Mouse (Mus musculus): ENCODE data around the gene Ipcef1. TPM values are rescaled to one million over a fixed set of nuclear protein-coding genes. Genes with fewer than 3 reads are reported as not detected.

The Ipcef1 gene
- 10 to 100 TPM; 25.9 to 26.0 TPM for total RNA-seq (2021)

DNA sequence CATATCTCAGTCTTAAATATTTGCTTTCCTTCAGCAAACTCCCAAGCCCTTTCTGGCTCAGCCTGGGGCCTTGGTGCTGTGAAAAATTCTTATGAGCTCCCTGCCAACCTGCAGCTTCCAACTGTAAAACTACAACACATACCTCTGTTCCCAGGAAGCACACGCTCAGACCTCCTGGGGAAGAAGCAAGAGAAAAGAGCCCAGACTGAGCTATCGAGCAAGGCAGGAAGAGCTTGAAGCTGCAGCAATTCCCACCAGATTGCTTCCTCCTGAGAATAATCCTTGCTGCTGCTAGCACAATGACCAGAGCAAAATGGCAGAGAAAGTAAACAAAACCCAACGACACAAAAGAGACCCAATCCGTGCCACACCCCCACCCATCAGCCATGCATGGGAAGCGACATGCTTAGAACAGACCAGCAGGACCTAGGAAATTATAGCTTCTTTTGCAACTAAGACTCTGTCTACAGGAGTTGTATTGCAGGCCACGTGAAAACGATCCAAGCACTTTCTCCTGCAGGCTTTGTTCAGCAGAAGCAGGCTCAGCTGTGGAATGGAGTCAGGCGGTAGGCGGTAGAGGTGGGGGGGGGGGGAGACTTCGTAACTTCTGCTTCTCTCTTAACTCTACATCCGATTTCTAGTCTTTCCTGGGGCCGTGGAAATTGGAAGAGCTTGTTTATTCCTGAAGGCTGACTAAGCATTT lies at the start of gene Ipcef1:
Gene Ipcef1, minus strand, starts transcription at position 164 of the 703 bp plus-strand sequence.
- intact Hi-C loops (cut with DNase I) = no loop called here
- DNase-seq = no peak

GRCm38 (mm10) chr10:7077971-7078370 lies 25.7 kb upstream of the Ipcef1 start:
- intact Hi-C loops (cut with DNase I) = no loop called here
- no peak for DNase-seq

DNA sequence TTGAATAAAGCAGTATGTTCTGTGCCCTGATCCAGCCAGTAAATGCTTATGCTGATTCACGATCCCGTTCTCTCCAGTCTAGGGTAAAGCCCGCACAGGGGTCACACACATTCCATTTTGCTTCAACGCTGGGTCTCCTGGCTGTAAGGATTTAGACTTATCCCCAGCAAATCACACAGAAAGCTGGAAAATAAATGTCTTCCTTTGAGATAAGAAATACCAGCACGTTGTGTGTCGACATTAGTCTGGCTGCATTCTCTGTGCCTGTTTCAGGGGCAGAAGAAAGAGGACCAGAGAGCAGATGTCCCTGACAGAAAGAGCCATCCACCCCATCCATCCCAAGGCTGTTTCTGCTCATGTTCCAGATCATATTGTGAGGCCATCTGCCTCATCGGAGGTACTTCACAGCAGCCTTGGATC lies 25.1 kb upstream of the Ipcef1 start:
- intact Hi-C loops (cut with DNase I) = no loop called here
- DNase-seq = peak; percentile 55

GRCm38 (mm10) chr10:7076662-7077211 lies 24.5 kb upstream of the Ipcef1 start:
- intact Hi-C loops (cut with DNase I) = no loop called here
- DNase-seq = peak; percentile 39

DNA sequence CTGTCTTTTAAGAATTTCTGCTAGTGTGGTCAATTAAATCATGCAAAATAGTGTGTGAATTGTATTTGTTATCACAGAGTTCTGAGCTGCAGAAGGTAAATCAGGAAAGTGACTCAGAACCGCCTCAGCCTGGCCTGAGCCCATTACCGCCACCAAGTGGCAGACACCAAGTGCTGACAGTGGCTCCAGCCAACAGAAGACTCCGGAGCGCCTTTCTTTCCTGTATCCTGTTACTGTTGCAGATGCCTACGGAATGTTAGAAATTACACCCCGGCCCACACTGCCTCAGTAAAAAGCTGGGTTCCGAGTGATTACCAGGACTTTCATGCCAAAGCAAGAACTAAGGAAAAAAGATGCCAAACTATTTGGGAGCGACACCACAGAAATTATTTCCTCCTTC lies 23.9 kb upstream of the Ipcef1 start:
- intact Hi-C loops (cut with DNase I) = no loop called here
- DNase-seq = peak; percentile 78

DNA sequence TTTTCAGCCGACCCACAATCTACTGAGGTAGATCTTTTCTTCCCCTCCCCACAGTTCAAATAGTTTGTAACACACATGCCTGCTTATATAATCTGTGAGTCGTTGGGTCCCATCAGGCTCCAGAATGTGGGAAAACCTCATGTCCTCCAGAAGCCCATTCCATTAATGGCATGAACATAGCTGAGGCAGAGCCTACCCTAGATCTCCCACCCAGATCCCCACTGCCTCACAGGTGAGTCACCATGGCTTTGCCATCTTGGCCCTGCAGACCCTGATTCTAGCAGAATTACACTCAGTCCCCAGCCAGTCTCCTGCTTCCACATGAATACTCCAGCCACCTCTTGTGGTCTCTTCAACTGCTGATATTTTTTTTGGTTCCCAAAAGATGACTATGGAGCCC lies 23.4 kb upstream of the Ipcef1 start:
- DNase-seq = no peak
- intact Hi-C loops (cut with DNase I) = no loop called here

GRCm38 (mm10) chr10:7074231-7074630 lies 22.0 kb upstream of the Ipcef1 start:
- DNase-seq = no peak
- intact Hi-C loops (cut with DNase I) = loop anchor here (5.0 kb wide), 1 partner anchor 187 kb away; no protein-coding TSS in a partner anchor

GRCm38 (mm10) chr10:7070924-7071323 lies 18.6 kb upstream of the Ipcef1 start:
- DNase-seq = no peak
- intact Hi-C loops (cut with DNase I) = loop anchor here (5.0 kb wide), 1 partner anchor 184 kb away; no protein-coding TSS in a partner anchor

- intact Hi-C loops (cut with DNase I) = loop anchor here (5.0 kb wide), 1 partner anchor 183 kb away; no protein-coding TSS in a partner anchor
- no peak for DNase-seq
Observed at GRCm38 (mm10) chr10:7070100-7070835, 18.0 kb upstream of the Ipcef1 start.

DNA sequence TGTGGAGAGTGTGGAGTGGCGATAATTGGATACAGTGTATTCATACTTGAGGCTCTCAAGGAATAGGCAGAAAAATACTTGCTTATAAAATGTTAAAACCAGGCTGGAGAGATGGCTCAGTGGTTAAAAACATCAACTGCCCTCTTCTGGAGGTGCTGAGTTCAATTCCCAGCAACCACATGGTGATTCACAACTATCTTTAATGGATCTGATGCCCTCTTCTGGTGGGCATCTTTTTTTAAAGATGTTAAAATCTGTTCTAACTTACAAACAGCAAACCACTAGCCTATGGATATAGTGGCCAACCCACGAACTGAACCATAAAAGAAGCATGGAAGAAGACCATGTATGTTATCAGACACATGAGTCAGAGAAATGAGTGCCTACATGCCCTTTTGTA lies 16.8 kb upstream of the Ipcef1 start:
- intact Hi-C loops (cut with DNase I) = no loop called here
- no peak for DNase-seq

- intact Hi-C loops (cut with DNase I) = no loop called here
- no peak for DNase-seq
Observed at GRCm38 (mm10) chr10:7068608-7069007, 16.3 kb upstream of the Ipcef1 start.

- no peak for DNase-seq
- intact Hi-C loops (cut with DNase I) = no loop called here
Observed at GRCm38 (mm10) chr10:7063752-7064457, 11.6 kb upstream of the Ipcef1 start.

GRCm38 (mm10) chr10:7062993-7063392 lies 10.7 kb upstream of the Ipcef1 start:
- no peak for DNase-seq
- intact Hi-C loops (cut with DNase I) = no loop called here

- no peak for DNase-seq
- intact Hi-C loops (cut with DNase I) = no loop called here
Observed at GRCm38 (mm10) chr10:7060326-7060725, 8.0 kb upstream of the Ipcef1 start.

DNA sequence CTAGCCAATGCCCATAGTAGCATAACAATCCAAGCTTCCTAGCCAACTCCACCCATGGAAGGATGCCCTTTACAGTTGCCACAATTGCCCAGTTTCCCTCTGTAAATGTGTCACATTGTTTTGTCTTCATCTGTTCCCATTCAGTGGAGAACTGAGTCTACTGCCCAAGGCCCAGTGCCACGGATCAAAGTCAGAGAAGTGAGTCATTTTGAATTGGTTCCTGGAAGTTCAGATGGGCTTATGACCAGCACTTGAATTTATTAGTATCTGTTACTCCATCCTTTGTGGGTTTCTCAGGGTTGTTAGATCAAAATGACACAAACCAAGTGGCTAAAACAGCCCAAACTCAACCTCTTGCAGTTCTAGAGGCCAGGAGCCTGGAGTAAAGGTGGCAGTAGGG lies 5.3 kb upstream of the Ipcef1 start:
- DNase-seq = no peak
- intact Hi-C loops (cut with DNase I) = no loop called here

DNA sequence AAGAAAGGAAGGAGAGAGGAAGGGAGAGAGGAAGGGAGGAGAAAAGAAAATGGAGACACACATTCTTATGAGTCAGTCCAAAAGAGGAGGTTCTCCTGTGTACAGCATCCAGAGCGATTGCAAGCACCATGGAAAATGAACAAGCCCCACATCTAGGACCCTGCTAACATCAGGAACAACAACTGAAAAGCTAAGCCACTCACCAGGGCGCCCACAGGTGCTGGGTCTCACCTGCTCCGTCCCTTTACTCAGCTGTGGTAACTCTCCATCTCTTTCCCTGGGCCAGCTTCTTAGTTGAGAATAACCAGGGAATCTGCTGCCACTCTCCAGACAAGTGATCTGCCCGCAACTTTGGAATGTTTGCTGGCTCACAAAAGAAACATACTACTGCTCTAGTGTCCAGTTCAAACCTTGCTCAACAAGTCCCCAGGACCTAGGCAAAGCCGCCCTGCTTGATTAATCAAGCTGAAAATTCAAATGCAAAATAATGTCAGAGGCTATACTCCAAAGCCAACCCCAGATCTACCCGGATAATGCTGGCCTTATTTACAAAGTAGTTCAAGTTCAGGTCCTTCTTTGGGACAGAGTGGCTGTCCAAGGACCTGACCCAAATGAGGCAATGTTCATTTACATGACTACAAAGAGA lies 2.4 kb upstream of the Ipcef1 start:
- DNase-seq = no peak
- intact Hi-C loops (cut with DNase I) = no loop called here

DNA sequence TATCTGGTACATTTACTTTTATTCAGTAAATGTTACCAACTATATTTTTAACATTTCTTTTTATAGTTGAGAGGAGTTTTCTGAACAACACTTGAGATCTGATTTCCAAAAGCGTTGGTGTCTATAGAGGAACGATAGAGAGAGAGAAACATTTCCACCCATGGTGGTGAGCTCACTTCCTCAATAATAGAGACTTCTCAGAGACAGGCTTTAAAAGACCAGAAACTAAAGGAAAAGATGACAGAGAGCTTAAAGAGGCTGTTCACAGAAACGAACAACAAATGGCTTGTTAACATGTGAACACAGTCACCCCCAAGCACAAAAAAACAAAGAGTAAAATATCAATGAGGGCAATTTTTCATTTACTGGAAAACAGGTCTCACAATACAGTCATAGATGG lies 2.4 kb downstream of the Ipcef1 start:
- no peak for DNase-seq
- intact Hi-C loops (cut with DNase I) = no loop called here

DNA sequence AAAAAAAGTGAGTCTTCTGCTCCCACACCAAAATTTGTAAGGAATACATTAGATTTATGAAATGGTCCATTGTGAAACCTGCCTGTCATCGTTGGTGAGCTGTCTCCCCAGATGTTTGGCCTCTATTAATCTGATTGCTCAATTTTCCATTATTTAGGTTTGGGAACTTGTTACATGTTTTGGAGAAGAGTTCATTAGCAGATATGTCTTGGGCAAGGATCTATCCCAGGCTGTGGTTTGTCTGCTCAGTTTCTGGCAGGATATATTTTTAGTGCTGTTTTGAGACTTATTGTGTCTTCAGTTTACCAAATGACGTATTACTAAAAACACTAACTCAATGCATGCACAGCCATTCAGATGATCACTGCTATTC lies 4.4 kb downstream of the Ipcef1 start:
- intact Hi-C loops (cut with DNase I) = no loop called here
- no peak for DNase-seq

DNA sequence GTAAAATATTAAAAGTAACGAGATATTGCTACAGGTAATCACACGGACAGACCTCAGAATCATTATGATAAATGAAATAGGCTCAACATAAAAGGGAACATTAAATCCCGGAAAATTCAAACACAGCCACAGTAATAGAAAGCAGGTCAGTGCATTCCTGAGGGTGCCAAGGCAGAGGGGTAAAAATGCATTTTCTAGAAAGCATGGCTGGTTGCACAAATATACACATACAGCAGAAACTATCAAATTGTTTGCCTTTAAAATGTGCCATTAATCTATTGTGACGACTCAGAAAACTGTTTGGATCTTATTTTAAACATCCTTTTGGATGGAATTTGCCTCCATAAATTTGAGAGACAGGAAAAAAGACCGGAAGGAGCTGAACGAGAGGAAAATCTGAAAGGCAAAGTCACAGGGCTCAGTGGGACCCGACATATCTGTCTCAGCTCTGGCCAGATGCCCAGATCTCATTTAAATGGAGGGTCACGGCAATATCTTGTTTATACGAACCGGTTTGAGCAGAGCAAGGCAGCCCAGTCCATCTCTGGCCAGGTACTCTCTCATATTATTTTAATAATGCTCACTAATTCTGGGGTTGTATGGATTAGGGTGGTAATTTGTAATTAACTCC lies 4.9 kb downstream of the Ipcef1 start:
- peak; percentile 50 for DNase-seq
- intact Hi-C loops (cut with DNase I) = no loop called here

DNA sequence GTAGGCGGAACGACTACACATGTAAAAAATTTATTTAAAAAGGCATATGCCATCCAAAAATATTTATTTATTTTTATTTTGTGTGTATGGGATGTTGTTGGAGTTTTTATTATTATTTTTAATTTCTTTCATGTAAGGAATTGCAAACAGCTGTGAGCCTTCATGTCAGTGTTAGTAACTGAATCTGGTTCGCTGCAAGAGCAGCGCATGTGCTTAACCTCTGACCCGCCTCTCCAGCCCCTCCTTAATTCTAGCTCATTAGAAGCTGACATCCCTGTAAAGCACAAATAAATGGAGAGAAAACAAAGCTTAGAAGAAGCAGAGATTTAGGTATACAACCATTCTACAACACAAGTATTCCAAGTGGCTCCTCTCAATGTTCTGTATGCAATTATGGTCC lies 8.4 kb downstream of the Ipcef1 start:
- DNase-seq = no peak
- intact Hi-C loops (cut with DNase I) = no loop called here

Data from left cerebral cortex, postnatal 4 days (tissue).